Mouse (Mus musculus): Measurements from ENCODE around the gene Tmem41b. TPM values are rescaled to one million over a fixed set of nuclear protein-coding genes. Genes with fewer than 3 reads are reported as not detected.

Gene Tmem41b
- polyA plus RNA-seq, 1 experiment from 2014 or later: 79.5 TPM

Other genes with a start within 250 kb of the Tmem41b start
- 25.8 and 28.0 TPM in 2 replicates for gene Tmem9b, start 234.1 kb downstream of the Tmem41b start, polyA plus RNA-seq (2016; fragmentation: Nextera tagmentation; extraction: Ambion mirVana)
- gene Nrip3, start 204.9 kb downstream of the Tmem41b start, polyA plus RNA-seq (2016; fragmentation: Nextera tagmentation; extraction: Ambion mirVana): 0.10 and 0.16 TPM in 2 replicates
- gene Scube2, start 121.2 kb downstream of the Tmem41b start, polyA plus RNA-seq (2016; fragmentation: Nextera tagmentation; extraction: Ambion mirVana): 0.81 and 1.0 TPM in 2 replicates
- 40.7 and 48.4 TPM in 2 replicates for gene Dennd5a, start 26.5 kb downstream of the Tmem41b start, polyA plus RNA-seq (2016; fragmentation: Nextera tagmentation; extraction: Ambion mirVana)
- gene Ipo7, start 31.3 kb upstream of the Tmem41b start, polyA plus RNA-seq (2016; fragmentation: Nextera tagmentation; extraction: Ambion mirVana): 44.2 and 46.5 TPM in 2 replicates
- gene Zfp143, start 74.3 kb upstream of the Tmem41b start, polyA plus RNA-seq (2016; fragmentation: Nextera tagmentation; extraction: Ambion mirVana): 21.6 and 24.3 TPM in 2 replicates
- gene Wee1, start 135.1 kb upstream of the Tmem41b start, polyA plus RNA-seq (2016; fragmentation: Nextera tagmentation; extraction: Ambion mirVana): 39.8 and 41.0 TPM in 2 replicates
- 37.0 and 38.2 TPM in 2 replicates for gene Swap70, start 234.8 kb upstream of the Tmem41b start, polyA plus RNA-seq (2016; fragmentation: Nextera tagmentation; extraction: Ambion mirVana)